Mouse (Mus musculus) limb, embryonic 14.5 days (tissue): ENCODE data around the gene Rprd2. TPM values are rescaled to one million over a fixed set of nuclear protein-coding genes. Genes with fewer than 3 reads are reported as not detected.

Source experiments
- ATAC-seq: fragments of 200-750 bp; cut with Nextera tagmentation; 2 replicates; pipeline ENCODE4 v1.8.0; 2017; ENCODE audit warnings: low read depth, moderate number of reproducible peaks, moderate TSS enrichment; ENCODE audit not compliant: low FRiP score
- DNase-seq: peaks from one replicate; pipeline ENCODE4 v3.0.0-alpha.2; 2015; ENCODE audit warnings: low spot score
- H3K27ac ChIP-seq: fragments of 300-500 bp; sonication (generic); replicated peaks from 2 replicates; pipeline ENCODE4 v1.5.1; 2014; ENCODE audit warnings: low read depth, mild to moderate bottlenecking, low read length, moderate library complexity, mixed read lengths
- H3K27me3 ChIP-seq: fragments of 300-500 bp; sonication (generic); 2 replicates; pipeline ENCODE4 v1.6.1; 2014; ENCODE audit warnings: low read length, mixed read lengths; ENCODE audit not compliant: control insufficient read depth, insufficient read depth
- H3K36me3 ChIP-seq: fragments of 300-500 bp; sonication (generic); 2 replicates; pipeline ENCODE4 v1.6.1; 2014; ENCODE audit warnings: mild to moderate bottlenecking, low read length, moderate library complexity, mixed read lengths; ENCODE audit not compliant: control insufficient read depth, insufficient read depth
- H3K4me1 ChIP-seq: fragments of 300-500 bp; sonication (generic); 2 replicates; pipeline ENCODE4 v1.6.1; 2014; ENCODE audit warnings: antibody characterized with exemption, low read length, mixed read lengths; ENCODE audit not compliant: control insufficient read depth, insufficient read depth
- H3K4me2 ChIP-seq: fragments of 300-500 bp; sonication (generic); replicated peaks from 2 replicates; pipeline ENCODE4 v1.6.1; 2014; ENCODE audit warnings: low read depth, mild to moderate bottlenecking, low read length, moderate library complexity; ENCODE audit not compliant: severe bottlenecking
- H3K4me3 ChIP-seq: fragments of 300-500 bp; sonication (generic); replicated peaks from 2 replicates; pipeline ENCODE4 v1.5.1; 2014; ENCODE audit warnings: low read length
- H3K9ac ChIP-seq: fragments of 300-500 bp; sonication (generic); 2 replicates; pipeline ENCODE4 v1.6.1; 2014; ENCODE audit warnings: mild to moderate bottlenecking, low read depth, low read length, moderate library complexity; ENCODE audit not compliant: severe bottlenecking
- H3K9me3 ChIP-seq: fragments of 300-500 bp; sonication (generic); 2 replicates; pipeline ENCODE4 v1.6.1; 2016; ENCODE audit warnings: low read length; ENCODE audit not compliant: control insufficient read depth
- POLR2A ChIP-seq: fragments of 200-500 bp; IDR thresholded peaks from 2 replicates; pipeline ENCODE4 v1.8.0; 2012; ENCODE audit warnings: inconsistent platforms, mild to moderate bottlenecking, moderate library complexity, borderline replicate concordance; ENCODE audit not compliant: insufficient read depth, insufficient read length; ENCODE audit errors: extremely low read depth
- WGBS: fragments of 180-500 bp; shearing (Covaris S2); extraction: QIAGEN DNeasy Blood & Tissue Kit; methylation state at CpG from one replicate; pipeline ENCODE4 v1.1.7; 2014; 5-methylcytosine and 5-hydroxymethylcytosine counted together
- polyA plus RNA-seq, 2 experiments: library from polyadenylated mRNA; depleted of rRNA in 1 of 2; stranded (reverse) in 1 of 2; unstranded in 1 of 2; fragments of >200 nt; fragmentation: Nextera tagmentation in 1 of 2; extraction: Ambion mirVana in 1 of 2; gene quantifications; 2 replicates each; pipeline versions ENCODE4 v1.2.1 to v1.2.3; 2012 to 2014

Gene Rprd2
- polyA plus RNA-seq (2012; rRNA removed) (22.0 and 23.3 TPM in 2 replicates), polyA plus RNA-seq (2014; fragmentation: Nextera tagmentation; extraction: Ambion mirVana) (19.9 and 24.8 TPM in 2 replicates)

DNA sequence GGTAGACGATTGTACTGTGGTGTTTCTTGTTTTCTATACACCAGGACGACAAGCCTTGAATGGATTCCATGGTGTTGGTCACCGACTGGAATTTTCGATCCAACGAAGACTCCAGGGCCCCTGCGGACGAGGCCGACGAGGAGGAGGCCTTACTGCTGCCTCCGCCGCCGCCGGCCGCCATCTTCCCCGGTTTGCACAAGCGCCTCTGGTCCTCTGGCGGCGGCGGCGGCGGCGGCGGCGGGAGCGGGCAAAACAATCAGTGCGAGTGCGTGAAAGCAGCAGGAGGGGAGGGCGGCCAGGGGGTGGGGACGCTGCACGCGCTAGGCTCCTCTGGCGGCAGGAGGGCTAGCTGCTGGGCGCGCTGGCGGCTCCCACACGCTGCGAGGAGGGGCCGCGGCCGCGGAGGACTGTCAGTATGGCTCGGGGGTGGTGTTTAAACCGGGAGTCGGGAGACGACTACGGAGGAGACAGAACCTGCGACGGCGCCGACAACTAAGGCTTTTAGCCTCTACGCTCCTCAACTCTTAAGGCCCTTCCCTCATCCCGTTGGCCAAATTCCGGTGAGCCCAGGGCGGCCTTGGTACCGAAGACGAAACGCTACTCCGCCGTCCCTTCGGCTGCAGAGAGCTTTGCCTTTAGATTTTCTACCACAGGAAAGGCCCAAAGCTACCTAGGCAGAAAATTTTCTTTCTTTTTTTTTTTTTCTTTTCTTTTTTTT, at the start of gene Rprd2:
Gene Rprd2 (minus strand): TSS at position 293 of the 718 bp plus-strand sequence.
- peak within 1 kb of the TSS; percentile 84 for H3K4me3 ChIP-seq
- WGBS, result under 1% methylated on average over 60 of the region's 60 CpGs
- no peaks in the 10 kb centered on the region for H3K27me3 ChIP-seq
- H3K27ac ChIP-seq, result peak within 1 kb of the TSS; percentile 100
- H3K9me3 ChIP-seq, result no peaks in the 10 kb centered on the region
- H3K4me2 ChIP-seq, result peak within 1 kb of the TSS; percentile 61
- H3K4me1 ChIP-seq, result peaks cover 8% of the 10 kb centered on the region
- DNase-seq, result peak; percentile 63
- TF ChIP-seq POLR2A, result peak; percentile 48; the same call in 1 of the 2 replicates
- peak within 1 kb of the TSS; percentile 99 for H3K9ac ChIP-seq
- peaks cover 3% of the 10 kb centered on the region; the same call in 1 of the 2 replicates for H3K36me3 ChIP-seq
- ATAC-seq, result peak; percentile 48

DNA sequence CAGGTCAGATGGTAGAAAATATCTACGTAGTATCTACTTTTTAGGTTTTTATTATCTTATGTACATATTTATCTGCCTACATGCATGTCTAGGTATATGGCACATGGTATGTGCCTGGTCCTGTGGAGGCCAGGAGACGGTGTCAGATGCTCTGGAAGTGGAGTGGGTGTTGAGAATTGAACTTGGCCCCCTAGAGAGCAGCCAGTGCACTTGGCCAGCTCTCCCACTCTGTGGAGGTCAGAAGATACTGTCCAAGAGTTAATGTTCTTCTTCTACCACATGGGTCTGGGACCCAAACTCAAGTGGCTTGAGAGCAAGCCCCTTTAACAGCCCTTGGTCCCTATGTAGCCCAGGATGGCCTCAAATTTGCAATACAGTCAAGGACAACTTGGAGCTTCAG, 48.7 kb upstream of the Rprd2 start:
- peaks cover 5% of the 10 kb centered on the region for H3K4me1 ChIP-seq
- H3K27me3 ChIP-seq, result no peaks in the 10 kb centered on the region
- H3K4me2 ChIP-seq, result no peak overlapping the region
- H3K4me3 ChIP-seq, result no peak overlapping the region
- no peak for TF ChIP-seq POLR2A
- no peak overlapping the region for H3K27ac ChIP-seq
- DNase-seq (no peak), ATAC-seq (no peak)
- H3K36me3 ChIP-seq, result peaks cover 59% of the 10 kb centered on the region
- H3K9me3 ChIP-seq, result no peaks in the 10 kb centered on the region
- no peak overlapping the region for H3K9ac ChIP-seq
- WGBS, result 88% methylated on average over 2 of the region's 2 CpGs

DNA sequence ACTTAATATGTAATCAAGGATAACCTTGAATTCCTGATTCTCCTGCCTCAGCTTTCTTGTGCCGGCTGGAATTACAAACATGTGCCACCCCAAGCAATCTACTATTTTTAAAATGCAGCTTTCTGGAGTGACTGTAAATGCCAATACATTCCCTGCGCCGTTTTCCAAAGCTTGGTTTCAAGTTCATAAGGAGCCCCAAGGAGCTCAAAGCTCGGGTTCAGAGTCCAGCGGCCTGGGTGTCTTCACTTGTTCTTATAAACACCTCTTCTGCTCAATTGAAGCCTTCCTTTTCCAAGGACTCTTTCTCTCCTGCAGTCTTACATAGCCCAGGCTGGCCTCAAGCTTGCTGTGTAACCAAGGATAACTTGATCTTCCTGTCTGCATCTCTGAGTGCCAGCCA, 47.4 kb upstream of the Rprd2 start:
- no peak for TF ChIP-seq POLR2A
- DNase-seq, result no peak
- Histone ChIP-seq H3K9ac (no peak overlapping the region), H3K4me2 (no peak overlapping the region), H3K36me3 (peaks cover 62% of the 10 kb centered on the region), H3K27me3 (no peaks in the 10 kb centered on the region), H3K4me3 (no peak overlapping the region), H3K4me1 (no peaks in the 10 kb centered on the region), H3K27ac (no peak overlapping the region), H3K9me3 (no peaks in the 10 kb centered on the region)
- ATAC-seq, result no peak
- WGBS, result 90% methylated on average over 5 of the region's 5 CpGs

DNA sequence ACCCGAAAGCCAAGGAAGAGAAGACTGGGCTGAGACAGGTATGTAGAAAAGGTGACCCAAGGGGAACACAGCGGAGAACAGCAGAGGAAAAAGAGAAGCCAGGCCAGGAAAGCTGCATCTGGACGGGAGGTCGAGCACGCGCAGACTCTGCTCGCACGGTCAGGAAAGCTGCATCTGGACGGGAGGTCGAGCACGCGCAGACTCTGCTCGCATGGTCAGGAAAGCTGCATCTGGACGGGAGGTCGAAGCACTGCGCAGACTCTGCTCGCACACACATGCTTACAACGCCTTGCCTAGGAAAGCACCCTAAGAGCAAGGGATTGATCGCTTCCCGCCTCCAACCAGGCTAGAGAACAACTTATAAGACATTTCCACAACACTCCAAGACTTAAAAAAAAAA, 46.9 kb upstream of the Rprd2 start:
- Histone ChIP-seq H3K36me3 (peaks cover 62% of the 10 kb centered on the region), H3K9ac (no peak overlapping the region), H3K27me3 (no peaks in the 10 kb centered on the region), H3K4me3 (no peak overlapping the region), H3K4me2 (no peak overlapping the region), H3K9me3 (no peaks in the 10 kb centered on the region), H3K4me1 (no peaks in the 10 kb centered on the region), H3K27ac (no peak overlapping the region)
- WGBS, result 89% methylated on average over 20 of the region's 20 CpGs
- ATAC-seq, result no peak
- no peak for DNase-seq
- TF ChIP-seq POLR2A, result no peak

DNA sequence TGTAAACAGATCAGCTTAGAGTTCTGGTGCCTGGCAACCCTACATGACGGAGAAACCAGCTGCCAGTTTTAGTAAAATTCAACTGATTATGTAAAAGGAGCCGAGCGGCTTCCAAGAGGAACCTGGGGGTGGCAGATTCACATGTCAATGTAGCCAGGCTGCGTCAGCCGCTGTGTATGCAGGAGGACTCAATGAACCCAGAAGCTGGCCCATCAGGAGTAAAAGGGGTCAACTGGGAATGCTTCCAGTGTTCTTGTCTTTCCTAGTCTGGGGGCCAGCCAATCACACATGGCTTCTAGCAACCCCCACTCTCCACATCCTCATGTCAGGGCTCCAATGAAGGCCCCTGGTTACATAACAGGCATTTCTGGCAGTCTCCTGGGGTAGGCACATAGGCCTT, 46.4 kb upstream of the Rprd2 start:
- WGBS, result 80% methylated on average over 5 of the region's 5 CpGs
- Histone ChIP-seq H3K4me3 (no peak overlapping the region), H3K4me1 (no peaks in the 10 kb centered on the region), H3K9ac (no peak overlapping the region), H3K27me3 (no peaks in the 10 kb centered on the region), H3K9me3 (no peaks in the 10 kb centered on the region), H3K27ac (no peak overlapping the region), H3K36me3 (peaks cover 59% of the 10 kb centered on the region), H3K4me2 (no peak overlapping the region)
- DNase-seq (no peak), ATAC-seq (no peak)
- no peak for TF ChIP-seq POLR2A

DNA sequence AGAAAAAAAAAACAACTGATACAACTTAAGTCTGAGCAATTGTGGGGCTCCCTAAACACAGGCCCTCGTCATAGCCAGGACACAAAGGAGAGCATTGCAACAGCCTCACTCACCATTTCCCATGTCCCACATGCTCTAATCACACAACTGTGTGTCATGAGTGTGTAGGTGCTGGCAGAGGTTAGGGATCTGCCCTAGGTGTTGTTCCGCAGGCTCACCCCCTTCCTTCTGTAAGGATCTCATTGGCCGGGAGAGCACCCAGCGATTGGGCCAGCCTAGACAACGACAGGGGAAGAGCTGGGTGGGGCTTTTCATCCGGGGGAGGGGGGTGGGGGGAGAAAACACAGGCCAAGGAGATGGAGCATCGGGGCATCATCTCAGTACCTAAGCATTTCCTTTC, 44.9 kb upstream of the Rprd2 start:
- no peak for DNase-seq
- Histone ChIP-seq H3K4me2 (no peak overlapping the region), H3K9ac (no peak overlapping the region), H3K4me1 (no peaks in the 10 kb centered on the region), H3K4me3 (no peak overlapping the region), H3K27ac (no peak overlapping the region), H3K27me3 (no peaks in the 10 kb centered on the region), H3K9me3 (no peaks in the 10 kb centered on the region), H3K36me3 (peaks cover 45% of the 10 kb centered on the region)
- no peak for ATAC-seq
- no peak for TF ChIP-seq POLR2A
- WGBS, result 77% methylated on average over 7 of the region's 7 CpGs
